Mouse (Mus musculus) T-helper 17 cell (primary cell): ENCODE measurements around the gene Ncmap.

Experiments used
- in situ Hi-C, 2 experiments: fragments of 300-600 bp; cut with MboI, MseI; formaldehyde crosslinking; loops; 1 replicate in 1 of 2; 2 replicates in 1 of 2; pipeline ENCODE4 v1.15.1; 2025; ENCODE audit warnings: high pct_unique_total_duplicates in 2 of 2

Gene Ncmap

GRCm38 (mm10) chr4:135354751-135355150 is 43.3 kb downstream of the Ncmap start:
- in situ Hi-C loops, result loop anchor here in 1 of 2 experiments (5.0 kb wide), 1 partner anchor 53 kb away; no protein-coding TSS in a partner anchor

- in situ Hi-C loops, result loop anchor here in 1 of 2 experiments (5.0 kb wide), 1 partner anchor 53 kb away; no protein-coding TSS in a partner anchor
These were observed 44.1 kb downstream of the Ncmap start for GRCm38 (mm10) chr4:135353794-135354450.

- in situ Hi-C loops, result loop anchor here in 1 of 2 experiments (5.0 kb wide), 1 partner anchor 54 kb away; no protein-coding TSS in a partner anchor
These were observed 44.8 kb downstream of the Ncmap start, which contains the start of gene Srrm1 for GRCm38 (mm10) chr4:135353066-135353793. TSS of gene Srrm1 (minus strand) at chr4:135353321.

- in situ Hi-C loops, result loop anchor here in 1 of 2 experiments (5.0 kb wide), 1 partner anchor 55 kb away; no protein-coding TSS in a partner anchor
These were observed 45.5 kb downstream of the Ncmap start for GRCm38 (mm10) chr4:135352326-135353065.

GRCm38 (mm10) chr4:135337376-135337942 is 60.6 kb downstream of the Ncmap start:
- in situ Hi-C loops, result no loop called here

- in situ Hi-C loops, result no loop called here
These were observed 62.0 kb downstream of the Ncmap start for GRCm38 (mm10) chr4:135336023-135336357.

- in situ Hi-C loops, result no loop called here
These were observed 62.6 kb downstream of the Ncmap start for GRCm38 (mm10) chr4:135335327-135336022.

GRCm38 (mm10) chr4:135326469-135326868 is 71.6 kb downstream of the Ncmap start:
- in situ Hi-C loops, result loop anchor here in 1 of 2 experiments (10.0 kb wide), 1 partner anchor 1602 kb away; no protein-coding TSS in a partner anchor

- in situ Hi-C loops, result loop anchor here in 1 of 2 experiments (10.0 kb wide), 1 partner anchor 1601 kb away; no protein-coding TSS in a partner anchor
These were observed 72.0 kb downstream of the Ncmap start for GRCm38 (mm10) chr4:135326046-135326445.

GRCm38 (mm10) chr4:135323021-135323420 is 75.0 kb downstream of the Ncmap start:
- in situ Hi-C loops, result loop anchor here in 1 of 2 experiments (5.0 to 10.0 kb wide), 2 partner anchors 106 to 1598 kb away; no protein-coding TSS in a partner anchor
